Mouse (Mus musculus) T-helper 2 cell (primary cell): ENCODE measurements around the gene Hdac4.

Source experiments
- in situ Hi-C: fragments of 300-600 bp; cut with MboI, MseI; formaldehyde crosslinking; loops from one replicate; pipeline ENCODE4 v1.15.1; 2025; ENCODE audit warnings: high pct_unique_total_duplicates

Hdac4 gene

GRCm38 (mm10) chr1:92195360-92196149 is at the start of gene Hdac4:
Gene Hdac4, minus strand, starts transcription at chr1:92195699.
- in situ Hi-C loops = no loop called here

- in situ Hi-C loops = loop anchor here (10.0 kb wide), 1 partner anchor 1379 kb away; no protein-coding TSS in a partner anchor
Measured at GRCm38 (mm10) chr1:92243549-92243948, 48.0 kb upstream of the Hdac4 start.

DNA sequence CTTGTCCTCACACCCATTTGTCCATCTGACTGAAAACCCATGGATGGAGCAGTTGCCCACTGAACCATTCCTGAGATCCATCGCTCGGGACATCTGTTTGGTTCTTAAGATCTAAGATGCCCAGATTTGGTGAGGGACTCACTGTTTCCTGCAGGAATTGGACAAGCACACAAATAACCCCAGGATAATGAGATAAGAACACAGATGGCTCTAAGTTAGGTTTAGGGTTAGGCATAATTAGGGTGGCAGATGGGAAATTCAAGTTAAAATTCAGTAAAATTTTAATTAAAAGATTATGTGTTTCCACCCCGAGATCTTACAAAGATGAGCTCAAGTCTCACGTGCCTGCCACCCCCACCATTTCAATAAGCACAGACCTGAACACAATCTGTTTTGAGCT is 44.6 kb upstream of the Hdac4 start:
- in situ Hi-C loops = loop anchor here (10.0 kb wide), 1 partner anchor 1375 kb away; no protein-coding TSS in a partner anchor

DNA sequence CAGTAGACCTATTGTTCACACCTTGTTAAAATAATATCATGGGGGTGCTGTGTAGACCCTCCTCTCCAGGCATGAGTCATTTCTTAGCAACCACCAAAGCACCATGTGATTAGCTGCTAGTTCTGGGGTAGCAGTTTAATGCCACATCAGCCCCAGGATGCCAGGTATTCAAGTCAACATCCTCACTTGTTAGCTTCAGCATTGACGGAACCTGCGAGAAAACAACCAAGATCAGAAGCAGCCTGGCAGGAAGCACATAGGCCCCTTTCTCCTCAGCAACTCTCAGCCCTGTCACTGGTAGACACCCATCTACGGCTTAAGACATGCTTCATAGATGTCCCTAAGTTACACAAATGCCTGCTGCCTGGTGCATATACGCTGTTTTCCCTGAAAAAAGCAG is 40.1 kb upstream of the Hdac4 start:
- in situ Hi-C loops = no loop called here

GRCm38 (mm10) chr1:92225297-92225696 is 29.8 kb upstream of the Hdac4 start:
- in situ Hi-C loops = no loop called here

DNA sequence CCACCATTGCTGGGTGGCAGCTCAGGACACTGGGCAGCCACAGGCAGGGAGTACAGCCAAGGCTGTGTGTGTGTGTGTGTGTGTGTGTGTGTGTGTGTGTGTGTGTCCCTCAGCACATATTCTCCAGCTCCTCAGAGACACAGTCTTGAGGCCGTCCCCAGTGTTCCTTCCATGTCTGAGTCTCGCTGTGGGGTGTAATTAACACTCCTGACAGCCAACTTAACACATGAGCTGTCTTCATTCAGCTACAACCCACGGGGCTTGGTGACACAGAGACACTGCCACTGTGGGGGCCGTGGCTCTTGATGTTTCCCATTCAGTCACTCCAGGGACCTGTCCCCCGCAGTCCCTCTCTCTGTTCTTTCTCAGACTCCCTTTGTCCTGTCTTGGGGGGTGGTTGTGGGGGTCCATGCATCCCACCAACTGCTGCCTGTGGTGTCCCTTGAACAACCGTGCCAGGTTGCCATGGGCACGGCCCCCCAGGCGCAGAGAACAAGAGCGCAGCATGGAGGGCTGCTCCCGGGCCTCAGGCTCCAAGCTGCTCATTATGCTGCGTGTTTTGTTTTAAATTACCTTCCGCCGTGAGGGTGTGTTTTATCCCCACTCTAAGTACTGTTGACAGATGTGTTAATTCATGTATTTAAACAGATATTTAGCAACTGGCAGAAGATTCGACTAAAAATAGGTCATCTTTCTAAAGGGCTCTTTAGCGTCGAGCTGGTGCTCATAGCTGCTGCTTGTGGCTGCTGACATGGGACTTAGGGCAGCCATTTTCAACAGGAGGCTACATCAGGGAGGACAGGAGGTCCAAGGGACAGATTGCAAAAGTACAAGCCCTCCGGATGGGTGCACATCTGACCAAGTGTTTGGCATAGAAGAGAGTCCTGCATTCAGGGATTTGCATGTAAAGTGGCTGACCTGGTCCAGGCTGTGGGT is 28.7 kb upstream of the Hdac4 start:
- in situ Hi-C loops = no loop called here

DNA sequence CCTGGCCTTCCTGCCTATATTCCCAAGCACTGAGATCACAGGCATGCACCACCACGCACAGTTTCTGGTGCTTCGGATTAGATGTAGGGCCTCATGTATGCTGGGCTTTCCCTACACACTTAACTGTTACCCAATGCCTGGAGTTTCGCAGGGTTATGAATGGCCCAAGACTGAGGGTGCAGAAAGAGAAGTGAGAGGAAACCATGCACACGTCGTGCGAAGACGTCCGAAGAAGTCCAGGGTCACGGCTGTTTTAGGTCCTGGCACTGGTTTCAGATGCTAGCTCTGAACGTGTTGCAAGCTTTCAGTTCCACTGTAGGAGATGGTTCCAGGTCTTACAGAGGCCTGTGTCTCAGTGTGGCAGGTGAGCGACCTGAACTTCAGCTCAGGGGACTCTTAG is 21.2 kb upstream of the Hdac4 start:
- in situ Hi-C loops = no loop called here

GRCm38 (mm10) chr1:92215996-92216630 is 20.6 kb upstream of the Hdac4 start:
- in situ Hi-C loops = no loop called here

- in situ Hi-C loops = no loop called here
Measured at GRCm38 (mm10) chr1:92215131-92215638, 19.7 kb upstream of the Hdac4 start.

DNA sequence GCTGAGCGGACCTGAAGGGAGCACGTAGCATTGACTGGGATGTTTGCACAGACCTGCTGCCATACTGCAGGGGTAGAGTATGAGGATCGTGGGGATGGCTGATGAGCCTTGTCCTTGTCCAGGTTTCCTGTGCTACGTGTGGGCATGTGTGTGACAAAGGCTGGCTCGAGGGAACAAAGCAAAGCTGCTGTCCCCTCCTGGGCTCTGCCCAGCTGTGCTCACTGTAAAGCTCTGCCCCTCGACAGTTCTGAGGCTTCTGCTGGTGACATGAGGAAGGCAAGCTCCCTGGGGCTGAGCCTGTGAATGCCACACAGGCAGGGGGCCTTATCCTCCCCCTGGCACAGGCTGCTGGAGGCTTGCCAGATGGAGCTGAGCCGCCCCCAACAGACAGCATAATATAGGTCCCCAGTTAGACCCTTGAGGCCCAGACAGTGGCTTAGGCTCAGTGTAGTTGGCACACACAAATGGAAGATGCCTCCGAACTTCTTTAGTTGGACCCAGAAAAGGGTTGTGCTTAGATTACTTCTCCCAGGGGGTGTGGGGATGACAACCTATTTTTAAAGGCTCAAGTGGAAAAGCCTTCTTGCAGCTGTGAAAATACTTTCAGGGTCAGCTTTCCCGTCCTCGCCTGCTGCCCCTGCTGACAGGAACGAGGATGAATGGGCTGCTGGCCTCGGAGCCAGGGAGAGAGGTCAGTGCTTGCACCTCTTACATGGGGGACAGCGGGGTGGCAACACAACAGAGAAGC is 16.7 kb upstream of the Hdac4 start:
- in situ Hi-C loops = no loop called here

GRCm38 (mm10) chr1:92202639-92203352 is 7.3 kb upstream of the Hdac4 start:
- in situ Hi-C loops = no loop called here

DNA sequence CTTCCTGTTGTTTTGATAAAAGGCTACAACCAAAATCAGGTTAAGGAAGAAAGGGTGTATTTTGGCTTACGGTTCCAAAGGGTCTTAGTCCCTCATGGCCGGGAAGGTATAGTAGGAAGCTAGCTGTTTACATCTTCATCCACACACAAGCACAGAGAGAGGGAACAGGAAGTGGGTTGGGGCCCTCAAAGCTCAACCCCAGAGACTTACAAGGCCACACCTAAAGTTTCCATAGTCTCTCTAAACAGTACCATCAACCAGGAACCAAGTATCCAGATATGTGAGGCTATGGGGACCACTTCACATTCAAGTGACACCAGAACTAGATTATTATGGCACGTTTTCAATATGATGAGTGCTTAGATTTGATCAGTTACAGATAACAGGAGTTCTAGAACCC is 5.0 kb downstream of the Hdac4 start:
- in situ Hi-C loops = no loop called here

GRCm38 (mm10) chr1:92187137-92187536 is 8.4 kb downstream of the Hdac4 start:
- in situ Hi-C loops = no loop called here

GRCm38 (mm10) chr1:92184600-92184999 is 10.9 kb downstream of the Hdac4 start:
- in situ Hi-C loops = no loop called here

- in situ Hi-C loops = no loop called here
Measured at GRCm38 (mm10) chr1:92183101-92183790, 12.3 kb downstream of the Hdac4 start.

DNA sequence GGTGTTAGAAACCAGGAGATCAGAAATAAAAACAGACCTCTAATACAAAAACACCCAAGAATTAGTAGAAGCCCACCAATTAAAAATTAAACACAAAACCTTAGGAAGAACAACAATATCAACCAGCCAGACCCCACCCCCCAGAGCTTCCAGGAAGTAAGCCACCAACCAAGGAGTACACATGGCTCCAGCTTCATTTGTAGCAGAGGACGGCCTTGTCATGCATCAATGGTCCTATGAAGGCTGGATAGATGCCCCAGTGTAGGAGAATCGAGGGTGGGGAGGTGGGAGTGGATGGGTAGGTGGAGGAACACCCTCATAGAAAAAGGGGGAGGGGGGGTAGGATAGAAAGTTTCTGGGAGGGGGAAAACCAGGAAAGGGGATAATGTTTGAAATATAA is 13.5 kb downstream of the Hdac4 start:
- in situ Hi-C loops = no loop called here

DNA sequence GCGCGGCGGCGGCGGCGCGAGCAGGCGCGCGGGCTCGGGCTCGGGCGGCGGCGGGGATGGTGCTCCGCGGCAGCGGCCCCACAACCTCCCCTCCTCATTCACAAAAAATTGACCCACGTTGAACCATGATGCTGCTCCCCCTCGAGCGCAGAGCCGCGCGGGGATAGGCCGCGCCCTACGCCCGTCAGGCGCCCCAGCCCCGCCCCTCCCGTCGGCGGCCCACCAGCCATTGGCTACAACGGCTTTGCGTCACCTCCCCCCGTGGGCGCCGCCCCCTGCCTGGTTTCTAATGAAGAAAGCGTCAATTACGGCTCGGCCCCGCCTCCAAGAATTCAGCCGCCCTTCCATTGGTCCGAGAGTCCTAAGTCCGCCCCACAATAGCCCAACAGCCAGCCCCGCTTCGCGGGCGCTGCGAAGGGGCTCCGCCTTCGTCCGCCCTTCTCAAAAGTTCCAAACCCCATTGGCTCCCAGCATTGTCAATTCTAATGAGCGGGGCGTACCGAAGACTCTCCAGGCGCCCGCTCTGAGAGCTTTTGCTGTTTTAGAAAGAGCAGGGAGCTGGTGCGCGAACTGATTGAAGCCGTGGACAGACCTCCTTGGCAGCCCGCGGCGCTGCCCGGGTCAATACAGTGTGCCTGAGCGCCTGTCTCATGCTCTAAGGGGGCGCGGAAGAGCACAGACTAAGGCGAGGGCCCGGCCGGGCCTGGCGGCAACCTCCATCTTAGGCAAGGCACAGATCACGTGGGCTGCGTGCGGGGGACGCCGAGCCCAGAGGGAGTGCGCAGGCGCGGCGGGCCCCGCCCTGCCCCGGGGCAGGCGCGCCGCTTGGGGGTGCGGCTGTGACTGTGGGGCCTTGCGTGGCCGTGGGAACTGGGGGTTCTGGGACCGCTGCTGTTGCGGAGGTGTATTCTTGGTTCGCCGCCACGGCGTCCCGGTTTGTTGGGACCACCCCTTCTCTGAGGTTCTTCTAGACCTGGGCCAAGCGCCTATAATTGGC is 15.1 kb downstream of the Hdac4 start:
- in situ Hi-C loops = no loop called here

DNA sequence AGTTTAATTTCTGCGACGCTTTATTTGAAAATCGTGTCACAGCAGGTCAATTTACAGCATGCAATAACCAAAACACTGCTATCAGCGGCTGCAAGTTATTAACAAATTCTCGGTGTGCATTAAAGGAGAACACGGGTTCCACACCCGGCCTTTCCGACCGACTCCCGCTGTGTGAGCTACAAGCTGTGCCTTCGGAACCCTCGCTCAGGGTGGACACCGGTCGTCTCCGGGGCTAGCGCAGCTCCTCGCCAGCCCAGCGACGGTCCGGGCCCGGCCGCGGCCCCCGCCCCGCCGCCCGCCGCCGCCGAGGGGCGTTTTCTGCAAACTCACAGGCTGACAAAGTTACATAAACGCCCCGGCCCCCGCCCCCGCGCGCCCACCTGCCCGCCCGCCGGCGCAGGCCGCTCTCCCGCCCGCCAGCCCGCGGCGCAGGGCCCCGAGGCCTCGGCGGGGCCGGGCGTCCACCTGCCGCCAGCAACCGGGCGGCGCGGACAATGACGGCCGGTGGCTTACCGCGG is 16.0 kb downstream of the Hdac4 start:
- in situ Hi-C loops = loop anchor here (10.0 kb wide), 1 partner anchor 785 kb away; the partner anchor contains the start of gene Ilkap
